Mouse (Mus musculus): Measurements from ENCODE around the gene Sav1. TPM values are rescaled to one million over a fixed set of nuclear protein-coding genes. Genes with fewer than 3 reads are reported as not detected.

The Sav1 gene
- total RNA-seq, 2 experiments from 2014 or later: 25.5 TPM

DNA sequence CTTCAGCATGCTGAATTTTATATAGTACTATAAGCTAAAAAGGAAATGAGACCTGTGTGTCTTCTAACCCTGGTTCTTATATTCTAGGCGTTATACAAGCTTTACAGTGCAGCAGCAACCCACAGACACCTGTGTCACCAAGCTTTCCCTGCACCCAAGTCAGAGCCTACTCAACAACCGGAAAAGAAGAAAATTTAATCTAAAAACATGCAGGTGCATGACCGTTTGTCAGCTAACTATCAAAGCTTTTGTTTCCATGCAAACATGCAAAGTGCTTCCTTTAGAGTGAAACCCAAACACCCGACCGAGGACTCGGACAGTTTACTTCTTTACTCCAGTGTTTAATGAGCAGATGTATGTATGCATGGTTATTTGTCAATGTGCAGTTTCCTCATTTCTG lies 23.7 kb downstream of the Sav1 start:
- intact Hi-C loops (cut with DNase I): loop anchor here (2.0 to 5.0 kb wide), 2 partner anchors 24 to 274 kb away; partner anchors contain the start of gene Sav1
- DNase-seq: no peak

DNA sequence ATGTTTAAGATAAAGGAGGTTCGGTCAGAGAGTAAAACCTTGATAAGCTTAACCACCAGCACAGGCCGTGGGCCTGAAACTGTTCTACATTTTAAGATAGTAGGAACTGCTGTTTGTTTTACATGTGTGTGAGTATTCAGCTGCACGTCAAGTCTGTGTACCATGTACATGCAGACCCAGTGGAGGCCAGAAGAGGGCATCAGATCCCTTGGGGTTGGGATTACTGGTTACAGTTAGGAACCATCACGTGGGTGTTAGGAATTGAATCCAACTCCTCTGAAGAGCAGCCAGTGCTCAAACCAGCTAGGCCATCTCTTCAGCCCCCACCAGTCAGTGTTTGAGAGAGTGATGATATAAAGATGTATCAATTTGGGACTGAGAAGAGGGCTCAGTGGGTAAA lies 24.3 kb downstream of the Sav1 start:
- intact Hi-C loops (cut with DNase I): loop anchor here (1.0 to 5.0 kb wide), 4 partner anchors 24 to 275 kb away; partner anchors contain the start of gene Sav1
- DNase-seq: peak; percentile 68 to 75

DNA sequence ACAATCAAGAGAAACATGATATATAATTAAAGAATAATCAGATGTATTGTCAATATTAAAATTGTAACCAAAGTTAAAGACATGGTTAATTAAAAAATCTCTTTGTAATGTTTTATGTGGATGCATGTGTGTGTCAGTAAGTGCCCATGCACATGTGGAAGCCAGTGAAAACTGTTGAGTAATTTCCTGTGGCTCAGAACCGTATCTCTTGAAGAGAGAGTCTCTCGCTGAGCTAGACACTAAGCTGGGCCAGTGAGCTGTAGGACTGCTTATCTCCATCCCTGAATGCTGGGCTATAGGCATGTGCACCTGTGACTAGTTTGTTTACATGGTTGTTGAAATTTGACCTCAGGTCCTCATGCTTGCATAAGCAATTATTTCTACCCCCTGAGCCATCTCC lies 29.4 kb downstream of the Sav1 start:
- no peak for DNase-seq
- intact Hi-C loops (cut with DNase I): no loop called here

DNA sequence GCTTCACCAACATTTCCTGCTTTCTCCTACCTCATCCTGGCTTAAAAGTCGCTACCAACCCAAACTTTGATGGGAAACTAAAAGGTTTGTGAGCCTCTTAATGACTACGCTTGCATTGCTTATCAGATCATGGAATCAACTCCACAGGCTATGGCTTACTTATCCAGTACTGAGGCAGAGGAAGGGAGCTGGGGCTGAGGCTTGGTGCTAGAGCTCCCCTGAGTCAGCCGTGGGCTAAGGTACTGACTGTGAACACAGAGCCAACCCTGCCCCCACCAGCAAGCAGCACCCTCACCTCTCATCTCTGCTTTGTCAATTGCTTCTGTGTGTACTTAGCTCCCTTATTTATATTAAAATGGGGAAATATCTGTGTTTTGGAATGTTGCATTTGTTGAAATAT lies 39.3 kb downstream of the Sav1 start:
- intact Hi-C loops (cut with DNase I): no loop called here

DNA sequence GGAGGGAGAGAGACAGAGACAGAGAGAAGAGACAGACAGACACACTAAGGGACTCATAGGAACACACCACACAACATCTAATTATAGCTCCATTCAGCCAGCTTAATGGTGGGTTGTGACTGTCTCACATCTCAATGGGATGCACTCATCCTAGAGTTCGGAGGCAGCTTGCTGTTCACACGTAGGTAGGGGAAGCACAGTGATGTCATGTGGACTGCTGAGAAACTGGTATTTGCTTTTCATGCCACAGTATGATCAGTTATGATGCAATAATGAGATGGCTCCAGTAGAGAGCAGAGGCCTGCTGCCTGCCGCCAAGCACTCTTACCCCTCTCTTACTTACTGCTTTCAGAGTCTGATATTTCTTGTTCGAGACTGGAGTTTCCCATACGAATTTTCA lies 40.9 kb downstream of the Sav1 start:
- intact Hi-C loops (cut with DNase I): no loop called here
- DNase-seq: no peak

More for the DNA sequence above, 39.3 kb downstream of the Sav1 start:
- no peak for DNase-seq

DNA sequence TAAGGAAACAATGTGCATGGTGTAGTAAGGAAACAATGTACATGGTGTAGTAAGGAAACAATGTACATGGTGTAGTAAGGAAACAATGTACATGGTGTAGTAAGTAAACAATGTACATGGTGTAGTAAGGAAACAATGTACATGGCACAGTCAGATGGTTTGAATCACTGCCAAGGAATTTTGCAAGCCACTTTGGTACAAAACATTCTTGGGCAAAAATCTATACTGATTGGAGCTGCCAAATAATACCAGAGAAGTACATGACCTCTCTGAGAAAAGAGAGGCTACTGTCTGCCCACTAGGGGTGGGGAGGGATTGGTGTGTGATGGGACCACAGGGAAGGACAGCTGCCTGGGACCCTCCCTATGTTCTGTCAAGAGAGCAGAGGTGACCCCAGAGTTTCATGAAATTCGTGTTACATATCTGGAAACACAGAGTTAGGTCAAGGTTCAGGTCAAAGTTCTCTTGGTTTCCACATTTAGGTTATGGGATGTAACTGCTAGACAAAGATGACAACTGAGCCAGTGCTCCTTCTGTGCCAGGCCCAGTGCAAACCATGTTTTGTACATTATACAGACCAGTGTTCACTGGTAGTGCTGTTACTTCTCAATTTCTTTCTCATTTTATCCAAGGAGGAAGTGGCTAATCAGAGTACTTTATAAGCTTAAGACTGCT lies 45.0 kb downstream of the Sav1 start:
- intact Hi-C loops (cut with DNase I): no loop called here
- no peak for DNase-seq

DNA sequence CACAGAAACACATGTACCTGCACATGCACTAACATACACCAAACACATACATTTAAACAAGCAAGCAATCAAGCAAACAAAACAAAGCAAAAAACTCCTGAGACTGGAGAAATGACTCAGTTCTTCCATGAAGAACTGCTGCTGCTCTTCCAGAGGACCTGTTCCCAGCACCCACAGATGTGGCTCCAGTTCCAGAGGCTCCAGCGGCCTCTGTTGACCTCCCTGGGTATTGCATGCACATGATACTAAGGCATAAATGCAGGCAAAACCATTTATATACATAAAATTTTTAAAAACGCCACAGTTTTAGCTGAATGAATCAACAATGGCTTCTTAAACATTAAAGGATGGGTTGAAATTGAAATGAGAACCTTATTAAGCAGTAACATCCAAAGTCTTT lies 47.5 kb downstream of the Sav1 start:
- intact Hi-C loops (cut with DNase I): no loop called here
- no peak for DNase-seq

DNA sequence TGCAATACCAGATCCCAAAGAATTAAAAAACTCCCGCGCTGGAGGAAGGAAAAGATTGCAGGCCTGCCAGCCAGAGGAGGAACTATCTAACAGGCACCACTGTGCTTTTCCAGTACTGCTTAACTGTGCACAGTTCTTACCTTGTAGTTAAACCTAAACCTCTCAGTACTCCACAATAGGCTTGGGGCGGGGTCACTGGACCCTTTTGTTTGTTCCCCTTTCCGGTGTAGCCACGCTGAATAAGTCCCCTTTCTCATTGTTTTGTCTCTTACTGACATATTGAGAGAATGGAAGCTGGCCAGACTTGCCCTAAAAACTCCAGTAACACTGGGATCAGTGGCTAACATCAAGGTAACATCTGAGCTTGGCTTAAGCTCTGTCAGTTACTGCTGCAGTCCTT lies 49.1 kb downstream of the Sav1 start:
- no peak for DNase-seq
- intact Hi-C loops (cut with DNase I): no loop called here

DNA sequence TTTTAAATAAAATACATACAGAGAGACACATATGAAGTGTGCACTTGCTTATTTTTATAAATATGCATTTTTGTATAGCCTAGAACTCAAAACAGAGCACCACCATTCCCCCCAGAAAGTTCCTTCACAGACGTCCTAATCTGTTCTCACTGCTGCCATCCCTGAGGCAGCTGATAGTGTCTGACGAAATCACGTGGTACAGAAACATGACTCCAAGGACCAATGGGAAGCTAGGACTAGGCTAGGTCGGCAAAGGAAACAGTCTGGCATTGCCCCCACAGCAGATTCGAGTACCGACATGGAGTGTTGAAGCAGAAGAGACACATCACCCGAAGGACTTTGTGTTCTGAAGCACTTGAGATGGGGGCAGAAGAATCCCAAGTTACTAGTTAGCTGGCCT lies 60.1 kb downstream of the Sav1 start:
- no peak for DNase-seq
- intact Hi-C loops (cut with DNase I): no loop called here

DNA sequence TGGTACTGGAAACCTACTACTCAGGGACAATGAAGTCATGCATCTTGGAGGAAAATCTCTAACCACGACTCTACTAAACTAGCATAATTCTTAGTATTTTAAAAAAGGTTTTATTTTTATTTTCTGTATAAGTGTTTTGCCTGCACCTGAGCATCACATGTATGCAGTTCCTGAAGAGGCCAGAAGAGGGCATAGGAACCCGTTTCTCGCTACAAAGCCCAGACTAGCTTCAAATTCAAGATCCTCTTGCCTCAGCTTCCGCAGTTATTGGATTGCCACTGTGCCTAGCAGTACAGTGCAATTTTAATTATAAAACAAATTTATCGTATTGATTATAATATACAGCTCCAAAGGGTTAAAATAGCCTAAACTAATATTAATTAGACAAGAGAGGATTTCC lies 62.8 kb downstream of the Sav1 start:
- intact Hi-C loops (cut with DNase I): loop anchor here (2.0 kb wide), 1 partner anchor 137 kb away; no protein-coding TSS in a partner anchor
- DNase-seq: peak; percentile 20 to 47

DNA sequence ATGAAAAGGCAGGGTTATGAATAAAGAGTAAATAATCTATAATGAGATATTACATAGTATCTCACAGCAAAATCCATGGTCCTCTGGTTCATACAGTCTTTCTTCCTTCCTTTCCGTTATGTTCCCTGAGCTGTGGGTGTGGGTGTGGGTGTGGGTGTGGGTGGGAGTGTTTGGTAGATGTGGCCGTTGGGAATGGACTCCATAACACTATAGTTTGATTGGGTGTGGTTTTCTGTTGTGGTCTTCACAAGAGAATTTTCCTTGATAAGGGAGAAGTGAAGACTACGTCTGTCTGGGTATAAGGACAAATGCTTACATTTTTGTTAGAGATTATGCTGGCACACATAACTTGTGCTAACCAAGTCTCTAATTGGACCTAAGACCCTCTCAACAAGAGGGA lies 63.2 kb downstream of the Sav1 start:
- DNase-seq: no peak
- intact Hi-C loops (cut with DNase I): loop anchor here (2.0 kb wide), 2 partner anchors 137 to 165 kb away; no protein-coding TSS in a partner anchor

DNA sequence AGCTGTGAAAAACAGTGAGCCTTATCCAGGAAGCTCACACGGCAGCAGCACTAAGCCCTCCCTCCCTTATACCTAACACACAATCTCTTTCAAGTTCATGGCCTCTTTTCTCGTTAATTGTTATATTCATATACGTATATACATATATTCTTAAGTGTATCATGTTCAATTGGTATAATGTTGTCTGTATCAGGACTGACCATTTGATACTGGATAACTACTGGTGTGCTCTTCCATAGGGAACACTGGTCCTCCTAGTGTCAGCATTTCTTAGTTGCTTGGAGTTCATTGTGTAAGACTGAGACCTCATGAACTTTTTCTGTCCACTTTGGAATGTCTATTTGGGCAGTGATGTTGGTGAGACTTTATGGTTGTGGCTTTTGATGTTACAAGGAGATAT lies 63.7 kb downstream of the Sav1 start:
- intact Hi-C loops (cut with DNase I): loop anchor here (2.0 kb wide), 1 partner anchor 164 kb away; no protein-coding TSS in a partner anchor

DNA sequence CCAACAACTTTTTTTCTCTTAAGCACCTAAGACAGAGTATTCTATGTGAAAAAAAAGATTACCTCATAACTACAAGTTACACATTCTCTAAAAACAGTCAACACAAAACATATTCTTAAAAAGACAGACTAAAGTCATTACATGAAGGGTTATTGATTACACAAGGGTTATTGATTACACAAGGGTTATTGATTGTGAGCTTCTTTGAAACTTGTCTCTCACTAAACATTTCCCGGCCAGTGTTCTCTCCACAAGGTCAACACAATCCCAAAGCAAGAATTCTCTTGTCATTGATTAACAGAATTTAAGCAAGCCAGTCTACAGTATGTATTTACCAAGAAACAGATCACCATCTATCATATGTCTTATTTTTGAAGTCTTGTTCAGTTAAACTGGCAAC lies 64.7 kb downstream of the Sav1 start:
- no peak for DNase-seq
- intact Hi-C loops (cut with DNase I): loop anchor here (2.0 kb wide), 1 partner anchor 163 kb away; no protein-coding TSS in a partner anchor

More for the DNA sequence above, 63.7 kb downstream of the Sav1 start:
- no peak for DNase-seq

DNA sequence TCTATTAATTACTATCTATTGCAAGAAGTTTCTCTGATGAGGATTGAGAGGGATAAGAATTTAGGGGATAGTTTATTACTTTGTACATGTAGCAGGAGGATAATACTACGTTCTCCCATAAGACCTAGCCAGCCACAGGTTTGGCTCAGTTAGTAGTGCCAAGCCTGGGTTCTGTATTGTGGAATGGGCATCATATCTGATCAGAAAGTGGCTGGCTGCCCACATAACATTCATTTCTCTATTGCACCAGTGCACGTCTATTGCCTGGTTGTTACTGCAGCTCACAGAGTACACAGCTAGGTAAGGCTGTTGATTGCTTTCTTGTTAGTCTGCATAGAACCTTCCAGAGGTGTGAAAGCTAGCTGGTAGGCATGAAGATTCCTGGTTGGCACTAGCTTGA lies 68.9 kb downstream of the Sav1 start:
- intact Hi-C loops (cut with DNase I): no loop called here
- no peak for DNase-seq

Other genes with a start within 250 kb of the Sav1 start
- 10 to 100 TPM in 1 of 2 experiments, 1 to 10 TPM in 1; 6.3 to 13.9 TPM for gene Cdkl1, start 195.7 kb downstream of the Sav1 start, total RNA-seq (2021)
- 1 to 10 TPM; 4.3 to 4.7 TPM for gene Atl1, start 94.4 kb downstream of the Sav1 start, total RNA-seq (2021)
- gene Map4k5, start 93.8 kb downstream of the Sav1 start, total RNA-seq (2021): 10 to 100 TPM; 22.4 to 24.3 TPM
- 10 to 100 TPM; 16.6 to 19.7 TPM for gene Nin, start 126.7 kb upstream of the Sav1 start, total RNA-seq (2021)
- gene Abhd12b, start 167.1 kb upstream of the Sav1 start, total RNA-seq (2021): not detected
- 1 to 10 TPM; 4.1 to 7.1 TPM for gene Pygl, start 244.5 kb upstream of the Sav1 start, total RNA-seq (2021)

Measured in heart, postnatal 36 days (tissue).